Mouse (Mus musculus): ENCODE measurements around the gene Grid2ip.

DNA sequence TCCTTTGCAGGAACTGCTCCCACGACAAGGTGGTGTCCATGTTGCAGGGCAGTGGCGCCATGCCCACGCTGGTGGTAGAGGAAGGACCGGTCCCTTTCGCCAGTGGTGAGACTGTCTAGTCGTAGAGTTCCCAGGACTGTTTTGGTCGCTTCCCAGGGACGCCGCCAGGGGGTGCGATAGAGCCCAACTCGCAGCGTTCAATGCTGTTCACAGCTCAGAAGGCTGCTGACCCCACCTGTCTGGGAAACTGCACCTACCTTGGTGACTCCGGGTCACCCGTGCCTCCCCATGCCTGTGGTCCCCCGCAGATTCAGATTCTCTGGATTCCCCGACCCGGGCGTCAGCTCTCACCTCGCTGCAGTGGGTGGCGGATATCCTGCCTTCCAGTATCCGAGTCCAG is 18.1 kb downstream of the Grid2ip start:
- TF ChIP-seq EP300 (IDR thresholded peaks at IDR 0.05; ENCODE audit: low read depth), result no peak
- peak; percentile 58 for TF ChIP-seq CTCF (IDR thresholded peaks at IDR 0.05; ENCODE audit: low read depth)

All from heart, postnatal 0 days (tissue).